In genomic region chr1:121380033-121380432, GRCm38 (mm10) we compare ENCODE assay signal across 16 mouse cellular contexts.
"Had no signal": no experiment of that assay in that cellular context is flagged by ENCODE, and none has a peak within 500 bp of the region (broad histone marks: within the 10 kb centered on the region; RNA-seq: fewer than 3 reads in every experiment).

No protein-coding gene starts in this region.

- H3K27ac ChIP-seq: lung, embryonic 15.5 days; macrophage; midbrain, embryonic 13.5 days; midbrain, embryonic 15.5 days; neural tube, embryonic 12.5 days had no signal

- H3K4me3 ChIP-seq: lung, embryonic 15.5 days; megakaryocyte, embryonic 14.5 days; midbrain, embryonic 13.5 days; midbrain, embryonic 15.5 days; neural tube, embryonic 12.5 days had no signal

- H3K4me1 ChIP-seq: lung, embryonic 15.5 days; megakaryocyte, embryonic 14.5 days; midbrain, embryonic 13.5 days; midbrain, embryonic 15.5 days; neural tube, embryonic 12.5 days had no signal

- DNase-seq: liver, postnatal 0 days; lung, adult 2 months; lung, postnatal 14 days; lung, postnatal 36 days; right cerebral cortex, postnatal 25 days; right cerebral cortex, postnatal 4 days; spleen, adult 18-20 months; thymus, adult 2 months; thymus, postnatal 25 days; thymus, postnatal 4 days had no signal
